In the genomic region with DNA sequence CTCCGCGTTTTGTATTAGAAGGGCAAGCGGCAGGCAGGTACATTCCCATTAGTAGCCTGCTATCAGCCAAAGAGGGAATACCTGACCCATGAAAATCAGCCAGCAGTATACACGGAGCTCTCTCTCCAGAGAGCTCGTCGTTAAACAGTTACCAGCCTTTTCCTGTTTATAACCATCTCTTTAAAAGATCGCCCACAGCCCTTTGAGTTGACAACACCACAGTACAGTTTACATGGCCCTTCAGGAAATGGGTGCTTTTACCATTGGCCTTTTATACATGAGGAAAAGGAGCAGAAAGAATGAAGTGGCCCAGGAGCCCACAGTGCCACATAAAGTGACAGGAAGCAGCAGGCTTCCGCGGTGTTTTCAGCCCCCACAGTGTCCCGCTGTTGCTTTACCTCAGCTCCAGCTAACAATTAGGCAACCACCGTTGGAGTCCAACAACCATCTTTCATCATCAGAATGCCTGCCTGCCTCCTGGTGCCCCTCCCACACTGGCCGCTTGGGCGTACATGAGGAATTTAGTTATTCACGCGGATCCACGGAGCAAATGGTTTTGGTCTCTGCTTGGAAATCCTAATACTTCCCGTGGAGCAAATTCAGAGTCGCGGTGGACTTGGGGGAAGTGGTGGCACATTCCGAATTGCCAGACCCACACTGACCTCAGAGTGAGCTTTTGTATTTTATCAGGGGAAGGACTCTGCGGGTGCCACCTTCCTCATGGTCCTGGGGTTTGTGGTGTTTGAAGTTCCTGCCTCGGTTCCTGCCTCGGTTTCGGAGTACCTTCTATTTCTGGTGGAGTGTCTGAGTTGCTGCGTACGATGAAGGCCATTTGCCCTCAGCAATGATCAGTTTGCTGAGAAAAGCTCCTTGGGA, we compare ENCODE assay signal across 8 mouse cellular contexts. TPM values are rescaled to one million over a fixed set of nuclear protein-coding genes. Genes with fewer than 3 reads are reported as not detected.
DNase-seq lines count a peak whose midpoint lies in the region; ATAC-seq lines count a peak whose summit lies in the region.
"Had no signal": no experiment of that assay in that cellular context is flagged by ENCODE, and none has a peak within 500 bp of the region (broad histone marks: within the 10 kb centered on the region; RNA-seq: fewer than 3 reads in every experiment).

No protein-coding gene starts in this region.

- no peak overlapping the region for H3K9ac ChIP-seq in midbrain, embryonic 16.5 days (ENCODE audit: low read depth, low read length)
- no peak overlapping the region for H3K9ac ChIP-seq in limb, embryonic 12.5 days (replicated peaks)
- H3K9ac ChIP-seq in forebrain, embryonic 16.5 days (replicated peaks; ENCODE audit: low read depth, low read length): no peak overlapping the region

- DNase-seq in midbrain, embryonic 10.5 days (ENCODE audit: low spot score): no peak
- DNase-seq in thymus, postnatal 0 days (ENCODE audit: low spot score): peak; percentile 55
- DNase-seq in left cerebral cortex, adult 9 months (ENCODE audit: low spot score in 2 of 2): no peak

- ATAC-seq in midbrain, embryonic 16.5 days: no peak
- peak; percentile 88 to 89 for ATAC-seq in hematopoietic stem cell, adult 5-6 weeks (replicated peaks in 1 of 2; ENCODE audit: insufficient read depth in 1 of 2, low FRiP score in 2 of 2, low TSS enrichment in 1 of 2, low read depth in 1 of 2, poor library complexity in 2 of 2, severe bottlenecking in 2 of 2)
- ATAC-seq in limb, embryonic 12.5 days (ENCODE audit: insufficient number of reproducible peaks, insufficient read depth, low FRiP score, low TSS enrichment, low read depth): no peak
- no peak for ATAC-seq in forebrain, embryonic 16.5 days

- no peaks in the 10 kb centered on the region for H3K27me3 ChIP-seq in midbrain, embryonic 16.5 days (ENCODE audit: control insufficient read depth, insufficient read depth, low read depth, low read length)
- no peaks in the 10 kb centered on the region for H3K27me3 ChIP-seq in midbrain, embryonic 10.5 days (ENCODE audit: low read depth, poor library complexity, severe bottlenecking)
- H3K27me3 ChIP-seq in limb, embryonic 12.5 days: no peaks in the 10 kb centered on the region
- no peaks in the 10 kb centered on the region for H3K27me3 ChIP-seq in forebrain, embryonic 16.5 days (replicated peaks; ENCODE audit: control insufficient read depth, insufficient read depth, low read length)

- 60% methylated on average over 26 of the region's 26 CpGs for WGBS in midbrain, embryonic 16.5 days
- WGBS in midbrain, embryonic 10.5 days: 75% methylated on average over 26 of the region's 26 CpGs
- WGBS in limb, embryonic 12.5 days: 51% methylated on average over 26 of the region's 26 CpGs
- WGBS in forebrain, embryonic 16.5 days: 62% methylated on average over 26 of the region's 26 CpGs

- H3K4me3 ChIP-seq in midbrain, embryonic 16.5 days (ENCODE audit: low read depth, low read length): no peak overlapping the region
- H3K4me3 ChIP-seq in midbrain, embryonic 10.5 days: no peak overlapping the region
- H3K4me3 ChIP-seq in limb, embryonic 12.5 days (replicated peaks): no peak overlapping the region
- no peak overlapping the region for H3K4me3 ChIP-seq in forebrain, embryonic 16.5 days (replicated peaks; ENCODE audit: low read length)

- no peaks in the 10 kb centered on the region for H3K36me3 ChIP-seq in midbrain, embryonic 16.5 days (ENCODE audit: control insufficient read depth, insufficient read depth, low read length)
- no peaks in the 10 kb centered on the region for H3K36me3 ChIP-seq in midbrain, embryonic 10.5 days
- H3K36me3 ChIP-seq in limb, embryonic 12.5 days: no peaks in the 10 kb centered on the region
- no peaks in the 10 kb centered on the region for H3K36me3 ChIP-seq in forebrain, embryonic 16.5 days (ENCODE audit: control insufficient read depth, insufficient read depth)

- 0 out of 2 replicates have a peak, but pooled peaks cover 3% of the 10 kb centered on the region for H3K4me1 ChIP-seq in midbrain, embryonic 16.5 days (ENCODE audit: control insufficient read depth, insufficient read depth, low read length)
- peaks cover 10% of the 10 kb centered on the region; the same call in 1 of the 2 replicates for H3K4me1 ChIP-seq in midbrain, embryonic 10.5 days
- peaks cover 29% of the 10 kb centered on the region for H3K4me1 ChIP-seq in limb, embryonic 12.5 days (replicated peaks)
- H3K4me1 ChIP-seq in forebrain, embryonic 16.5 days (replicated peaks; ENCODE audit: control insufficient read depth, insufficient read depth, low read length): 0 out of 2 replicates have a peak, but pooled peaks cover 2% of the 10 kb centered on the region

- no peak overlapping the region for H3K27ac ChIP-seq in midbrain, embryonic 16.5 days (ENCODE audit: low read length)
- H3K27ac ChIP-seq in midbrain, embryonic 10.5 days (replicated peaks): no peak overlapping the region
- H3K27ac ChIP-seq in limb, embryonic 12.5 days: no peak overlapping the region
- H3K27ac ChIP-seq in forebrain, embryonic 16.5 days (ENCODE audit: low read length): no peak overlapping the region

- H3K4me2 ChIP-seq in midbrain, embryonic 16.5 days (ENCODE audit: low read length): peak overlapping the region; percentile 25; the same call in 1 of the 2 replicates
- H3K4me2 ChIP-seq in limb, embryonic 12.5 days: peak overlapping the region; percentile 41
- H3K4me2 ChIP-seq in forebrain, embryonic 16.5 days (ENCODE audit: low read length): no peak overlapping the region

- H3K9me3 ChIP-seq in midbrain, embryonic 16.5 days (replicated peaks; ENCODE audit: control insufficient read depth, low read length, poor library complexity, severe bottlenecking): no peaks in the 10 kb centered on the region
- no peaks in the 10 kb centered on the region for H3K9me3 ChIP-seq in midbrain, embryonic 10.5 days (replicated peaks)
- H3K9me3 ChIP-seq in limb, embryonic 12.5 days: no peaks in the 10 kb centered on the region
- no peaks in the 10 kb centered on the region for H3K9me3 ChIP-seq in forebrain, embryonic 16.5 days (ENCODE audit: control insufficient read depth, low read length)

RNA-seq across cellular contexts. Expression of a gene that starts 50.7 kb away (rescaled TPM):
- polyA plus RNA-seq in midbrain, embryonic 16.5 days (2015; fragmentation: Nextera tagmentation; extraction: Ambion mirVana): not detected in 2 replicates
- polyA plus RNA-seq in midbrain, embryonic 10.5 days (2016; fragmentation: Nextera tagmentation; extraction: Ambion mirVana): not detected in 2 replicates
- not detected in 2 replicates for total RNA-seq in hematopoietic stem cell, adult 5-6 weeks (2017)
- not detected in 2 replicates for polyA plus RNA-seq in limb, embryonic 12.5 days (2016; fragmentation: Nextera tagmentation; extraction: Ambion mirVana)
- 0.40 and 0.44 TPM in 2 replicates for polyA plus RNA-seq in thymus, postnatal 0 days (2015; fragmentation: Nextera tagmentation; extraction: Ambion mirVana)
- not detected in 2 replicates for polyA plus RNA-seq in forebrain, embryonic 16.5 days (2015; fragmentation: Nextera tagmentation; extraction: Ambion mirVana)
- polyA plus RNA-seq: embryonic facial prominence, embryonic 11.5 days had no signal

RNA-seq across cellular contexts. Expression of a gene that starts 59.0 kb away (rescaled TPM):
- 0.05 and 0.24 TPM in 2 replicates for polyA plus RNA-seq in midbrain, embryonic 16.5 days (2015; fragmentation: Nextera tagmentation; extraction: Ambion mirVana)
- 0.41 and 0.81 TPM in 2 replicates for polyA plus RNA-seq in midbrain, embryonic 10.5 days (2016; fragmentation: Nextera tagmentation; extraction: Ambion mirVana)
- total RNA-seq in hematopoietic stem cell, adult 5-6 weeks (2017): 0.15 and 0.31 TPM in 2 replicates
- polyA plus RNA-seq in limb, embryonic 12.5 days (2016; fragmentation: Nextera tagmentation; extraction: Ambion mirVana): 0.35 and 0.61 TPM in 2 replicates
- 0.19 and 0.26 TPM in 2 replicates for polyA plus RNA-seq in thymus, postnatal 0 days (2015; fragmentation: Nextera tagmentation; extraction: Ambion mirVana)
- 0.10 and 0.12 TPM in 2 replicates for polyA plus RNA-seq in forebrain, embryonic 16.5 days (2015; fragmentation: Nextera tagmentation; extraction: Ambion mirVana)

Comparison
In these comparisons a context has a peak if more than half of its experiments do, and no peak if none do; other contexts are left out.
1. ATAC-seq: peak in hematopoietic stem cell, adult 5-6 weeks (2 of 2); none in midbrain, embryonic 16.5 days (single experiment), limb, embryonic 12.5 days (single experiment) and forebrain, embryonic 16.5 days (single experiment).